Mouse (Mus musculus) inflammation-experienced regulatory T-cells (primary cell): ENCODE measurements around the gene Shld2. TPM values are rescaled to one million over a fixed set of nuclear protein-coding genes. Genes with fewer than 3 reads are reported as not detected.

Source experiments
- polyA plus RNA-seq, 2 experiments: library from polyadenylated mRNA; unstranded; fragments of 100-300 nt; shearing (Covaris generic); gene quantifications; one replicate each; pipeline ENCODE4 v1.2.1; 2017

Shld2 gene
- polyA plus RNA-seq = 10 to 100 TPM; 18.5 to 19.2 TPM

GRCm38 (mm10) chr14:34310234-34310965, at the start of gene Shld2, which contains the start of gene Glud1:
Gene Shld2, minus strand, starts transcription at chr14:34310493.
Gene Glud1, plus strand, starts transcription at chr14:34310727.

GRCm38 (mm10) chr14:34355301-34355700, 45.0 kb upstream of the Shld2 start, which contains the start of gene Fam25c:
Gene Fam25c, minus strand, starts transcription at chr14:34355433.

GRCm38 (mm10) chr14:34219295-34219694, 91.0 kb downstream of the Shld2 start, which contains the start of gene Syt15:
Gene Syt15, plus strand, starts transcription at chr14:34219595.

DNA sequence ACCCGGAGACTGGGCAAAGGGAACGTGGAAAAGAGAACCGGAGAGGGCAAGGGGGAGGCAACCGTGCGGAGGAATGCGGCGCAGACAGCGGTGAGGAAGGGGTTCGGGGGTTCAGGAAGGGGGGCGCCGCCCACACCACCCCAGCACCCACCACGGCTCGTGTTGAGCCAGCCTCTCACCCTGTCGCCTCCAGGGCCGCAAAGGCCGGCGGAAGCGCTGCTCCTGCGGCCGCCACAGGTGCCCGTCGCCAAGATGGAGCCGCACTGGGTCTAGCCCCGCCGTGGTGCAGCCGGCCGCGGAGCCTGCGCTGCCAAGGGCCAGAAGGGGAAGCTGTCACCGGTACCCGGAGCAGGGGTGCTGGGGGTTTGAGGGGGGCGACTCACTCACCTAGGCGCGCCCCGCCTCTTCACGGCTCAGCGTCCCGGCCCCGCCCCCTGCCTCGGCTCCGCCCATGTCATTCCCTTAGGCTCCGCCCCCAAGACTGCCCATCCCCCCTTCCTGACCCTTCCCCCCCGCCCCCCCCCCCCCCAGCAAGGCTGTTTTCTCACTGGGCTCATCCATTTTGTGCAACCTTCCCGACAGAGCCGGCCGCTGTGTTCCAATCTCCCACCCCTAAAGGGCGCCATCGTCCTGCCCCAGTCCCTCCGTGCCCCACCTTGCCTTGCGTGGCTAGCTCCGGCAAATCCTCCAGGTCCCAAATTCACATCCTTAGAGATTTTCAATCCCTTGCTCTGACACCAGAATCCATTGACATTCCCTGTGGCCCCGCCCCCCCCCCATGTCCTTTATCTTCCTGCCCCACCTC, 108.9 kb downstream of the Shld2 start, which contains the start of gene Gprin2:
Gene Gprin2, minus strand, starts transcription at position 423 of the 805 bp plus-strand sequence.

Other genes starting within 250 kb of the Shld2 start
- gene Anxa8, start 224.5 kb downstream of the Shld2 start, polyA plus RNA-seq = under 1 TPM in 1 of 2 experiments, not detected in 1; 0.86 TPM
- under 1 TPM in 1 of 2 experiments, not detected in 1; 0.64 TPM for gene A630023A22Rik, start 207.7 kb downstream of the Shld2 start, polyA plus RNA-seq
- gene Npy4r, start 158.0 kb downstream of the Shld2 start, polyA plus RNA-seq = not detected
- gene Gprin2, start 108.8 kb downstream of the Shld2 start, polyA plus RNA-seq = under 1 TPM; 0.16 to 0.65 TPM
- 1 to 10 TPM in 1 of 2 experiments, under 1 TPM in 1; 0.06 to 2.8 TPM for gene Syt15, start 90.9 kb downstream of the Shld2 start, polyA plus RNA-seq
- gene Glud1, start 234 bp upstream of the Shld2 start, polyA plus RNA-seq = 100 to 1,000 TPM; 122 to 130 TPM
- not detected for gene Fam25c, start 44.9 kb upstream of the Shld2 start, polyA plus RNA-seq
- 1 to 10 TPM in 1 of 2 experiments, under 1 TPM in 1; 0.19 to 2.9 TPM for gene Sncg, start 64.3 kb upstream of the Shld2 start, polyA plus RNA-seq
- under 1 TPM; 0.20 to 0.81 TPM for gene Mmrn2, start 65.0 kb upstream of the Shld2 start, polyA plus RNA-seq
- 1 to 10 TPM; 1.7 to 8.0 TPM for gene Bmpr1a, start 192.8 kb upstream of the Shld2 start, polyA plus RNA-seq
- gene 9230112D13Rik, start 212.3 kb upstream of the Shld2 start, polyA plus RNA-seq = 1 to 10 TPM in 1 of 2 experiments, not detected in 1; 1.4 TPM